In genomic region chr11:100822365-100822764, GRCm38 (mm10) we compare ENCODE assay signal across 9 mouse cellular contexts. TPM values are rescaled to one million over a fixed set of nuclear protein-coding genes. Genes with fewer than 3 reads are reported as not detected.
DNase-seq lines count a peak whose midpoint lies in the region; ATAC-seq and TF ChIP-seq lines count a peak whose summit lies in the region.
"Had no signal": no experiment of that assay in that cellular context is flagged by ENCODE, and none has a peak within 500 bp of the region (broad histone marks: within the 10 kb centered on the region; RNA-seq: fewer than 3 reads in every experiment).

No protein-coding gene starts in this region.

- H3K4me1 ChIP-seq in liver, embryonic 13.5 days (replicated peaks) = peaks cover 93% of the 10 kb centered on the region
- H3K4me1 ChIP-seq in small intestine, adult 2 months (ENCODE audit: control insufficient read depth, insufficient read depth, insufficient read length, low read length) = peaks cover 6% of the 10 kb centered on the region; the same call in 1 of the 2 replicates
- H3K4me1 ChIP-seq in forebrain, embryonic 14.5 days (ENCODE audit: control insufficient read depth, insufficient read depth, low read length) = no peaks in the 10 kb centered on the region

- DNase-seq in brain, adult 2 months (ENCODE audit: low read depth, low spot score) = peak; percentile 60
- DNase-seq in heart, postnatal 4 days = peak; percentile 58
- DNase-seq in liver, embryonic 13.5 days = no peak
- no peak for DNase-seq in forebrain, embryonic 14.5 days (ENCODE audit: low spot score)
- no peak for DNase-seq in right cerebral cortex, postnatal 14 days

- H3K9me3 ChIP-seq in liver, embryonic 13.5 days (replicated peaks) = no peaks in the 10 kb centered on the region
- no peaks in the 10 kb centered on the region for H3K9me3 ChIP-seq in forebrain, embryonic 14.5 days (replicated peaks; ENCODE audit: control insufficient read depth, low read length)

- ATAC-seq in CD4-positive, CD25-positive, alpha-beta regulatory T cell, adult 4 months = peak; percentile 72
- ATAC-seq in liver, embryonic 13.5 days (ENCODE audit: low read depth) = no peak
- ATAC-seq in forebrain, embryonic 14.5 days = no peak
- no peak for ATAC-seq in megakaryocyte-erythroid progenitor cell, adult 5-6 weeks (replicated peaks; ENCODE audit: low FRiP score, low TSS enrichment, poor library complexity, severe bottlenecking)

- H3K36me3 ChIP-seq in liver, embryonic 13.5 days = peaks cover 5% of the 10 kb centered on the region; the same call in 1 of the 2 replicates
- no peaks in the 10 kb centered on the region for H3K36me3 ChIP-seq in small intestine, adult 2 months (ENCODE audit: control insufficient read depth, insufficient read depth, low read length)
- H3K36me3 ChIP-seq in forebrain, embryonic 14.5 days (ENCODE audit: control insufficient read depth, insufficient read depth, low read length) = no peaks in the 10 kb centered on the region

- peak overlapping the region; percentile 42 for H3K4me2 ChIP-seq in liver, embryonic 13.5 days
- H3K4me2 ChIP-seq in forebrain, embryonic 14.5 days (ENCODE audit: low read length) = no peak overlapping the region

- peak; percentile 46; the same call in 1 of the 2 replicates for TF ChIP-seq POLR2A in small intestine, adult 2 months (IDR thresholded peaks at IDR 0.05; ENCODE audit: low read depth, low read length)

- no peak overlapping the region; the same call in 1 of the 2 replicates for H3K9ac ChIP-seq in liver, embryonic 13.5 days
- no peak overlapping the region for H3K9ac ChIP-seq in forebrain, embryonic 14.5 days (ENCODE audit: low read length)

- peak overlapping the region; percentile 18; the same call in 1 of the 2 replicates for H3K4me3 ChIP-seq in liver, embryonic 13.5 days (replicated peaks)
- peak overlapping the region; percentile 59 for H3K4me3 ChIP-seq in small intestine, adult 2 months (ENCODE audit: low read depth, low read length)
- H3K4me3 ChIP-seq in forebrain, embryonic 14.5 days (ENCODE audit: low read depth, low read length) = no peak overlapping the region

- 33% methylated on average over 12 of the region's 12 CpGs for WGBS in liver, embryonic 13.5 days (ENCODE audit: insufficient replicate concordance)
- WGBS in small intestine, adult 2 months = 60% methylated on average over 12 of the region's 12 CpGs
- WGBS in forebrain, embryonic 14.5 days = 85% methylated on average over 12 of the region's 12 CpGs

- no peaks in the 10 kb centered on the region for H3K27me3 ChIP-seq in liver, embryonic 13.5 days
- no peaks in the 10 kb centered on the region for H3K27me3 ChIP-seq in small intestine, adult 2 months (ENCODE audit: control insufficient read depth, insufficient read depth, low read length)
- H3K27me3 ChIP-seq in forebrain, embryonic 14.5 days (replicated peaks; ENCODE audit: control insufficient read depth, insufficient read depth, low read length) = no peaks in the 10 kb centered on the region

- TF ChIP-seq CTCF in small intestine, adult 2 months (IDR thresholded peaks at IDR 0.05; ENCODE audit: extremely low read depth, insufficient read length, insufficient replicate concordance, low read depth, low read length) = no peak

- H3K27ac ChIP-seq in liver, embryonic 13.5 days = peak overlapping the region; percentile 50
- peak overlapping the region; percentile 78 for H3K27ac ChIP-seq in small intestine, adult 2 months (ENCODE audit: insufficient read depth, low read depth, low read length)
- no peak overlapping the region for H3K27ac ChIP-seq in forebrain, embryonic 14.5 days (ENCODE audit: low read depth, low read length)

RNA-seq across cellular contexts. Expression of gene Stat5b, which starts 28.2 kb away (rescaled TPM):
- 10 to 100 TPM; 39.3 to 53.2 TPM for polyA plus RNA-seq in CD4-positive, CD25-positive, alpha-beta regulatory T cell, adult 4 months (2017; shearing (Covaris generic))
- total RNA-seq in heart, postnatal 4 days (2021) = 10 to 100 TPM; 45.4 to 52.4 TPM
- 21.1 and 23.8 TPM in 2 replicates for polyA plus RNA-seq in liver, embryonic 13.5 days (2015; fragmentation: Nextera tagmentation; extraction: Ambion mirVana)
- polyA plus RNA-seq in small intestine, adult 2 months (2012; rRNA removed) = 9.6 and 10.8 TPM in 2 replicates
- 10.9 and 11.4 TPM in 2 replicates for polyA plus RNA-seq in forebrain, embryonic 14.5 days (2014; fragmentation: Nextera tagmentation; extraction: Ambion mirVana)
- total RNA-seq in megakaryocyte-erythroid progenitor cell, adult 5-6 weeks (2014; fragmentation: Nextera tagmentation) = 45.1 and 53.5 TPM in 2 replicates
- total RNA-seq in megakaryocyte-erythroid progenitor cell, adult 5-6 weeks (2017) = 37.0 and 58.7 TPM in 2 replicates

RNA-seq across cellular contexts. Expression of gene Stat5a, which starts 36.8 kb away (rescaled TPM):
- 10 to 100 TPM; 37.9 to 52.4 TPM for polyA plus RNA-seq in CD4-positive, CD25-positive, alpha-beta regulatory T cell, adult 4 months (2017; shearing (Covaris generic))
- 10 to 100 TPM; 15.7 to 17.4 TPM for total RNA-seq in heart, postnatal 4 days (2021)
- 11.1 and 14.6 TPM in 2 replicates for polyA plus RNA-seq in liver, embryonic 13.5 days (2015; fragmentation: Nextera tagmentation; extraction: Ambion mirVana)
- 6.9 and 7.4 TPM in 2 replicates for polyA plus RNA-seq in small intestine, adult 2 months (2012; rRNA removed)
- 0.69 and 0.96 TPM in 2 replicates for polyA plus RNA-seq in forebrain, embryonic 14.5 days (2014; fragmentation: Nextera tagmentation; extraction: Ambion mirVana)
- 81.1 and 116 TPM in 2 replicates for total RNA-seq in megakaryocyte-erythroid progenitor cell, adult 5-6 weeks (2014; fragmentation: Nextera tagmentation)
- total RNA-seq in megakaryocyte-erythroid progenitor cell, adult 5-6 weeks (2017) = 55.9 and 62.7 TPM in 2 replicates

RNA-seq across cellular contexts. Expression of gene Ghdc, which starts 51.6 kb away (rescaled TPM):
- 1 to 10 TPM; 2.7 to 3.1 TPM for polyA plus RNA-seq in CD4-positive, CD25-positive, alpha-beta regulatory T cell, adult 4 months (2017; shearing (Covaris generic))
- 1 to 10 TPM; 7.8 to 9.9 TPM for total RNA-seq in heart, postnatal 4 days (2021)
- 1.4 and 2.4 TPM in 2 replicates for polyA plus RNA-seq in liver, embryonic 13.5 days (2015; fragmentation: Nextera tagmentation; extraction: Ambion mirVana)
- 9.8 and 10.0 TPM in 2 replicates for polyA plus RNA-seq in small intestine, adult 2 months (2012; rRNA removed)
- 0.94 and 1.7 TPM in 2 replicates for polyA plus RNA-seq in forebrain, embryonic 14.5 days (2014; fragmentation: Nextera tagmentation; extraction: Ambion mirVana)
- total RNA-seq in megakaryocyte-erythroid progenitor cell, adult 5-6 weeks (2014; fragmentation: Nextera tagmentation) = 1.5 and 8.0 TPM in 2 replicates
- total RNA-seq in megakaryocyte-erythroid progenitor cell, adult 5-6 weeks (2017) = 1.3 and 1.7 TPM in 2 replicates

RNA-seq across cellular contexts. Expression of gene Hcrt, which starts 59.6 kb away (rescaled TPM):
- not detected for polyA plus RNA-seq in CD4-positive, CD25-positive, alpha-beta regulatory T cell, adult 4 months (2017; shearing (Covaris generic))
- total RNA-seq in heart, postnatal 4 days (2021) = not detected
- polyA plus RNA-seq in liver, embryonic 13.5 days (2015; fragmentation: Nextera tagmentation; extraction: Ambion mirVana) = not detected in 2 replicates
- not detected in 2 replicates for polyA plus RNA-seq in small intestine, adult 2 months (2012; rRNA removed)
- polyA plus RNA-seq in forebrain, embryonic 14.5 days (2014; fragmentation: Nextera tagmentation; extraction: Ambion mirVana) = 0.53 and 1.4 TPM in 2 replicates
- not detected in 2 replicates for total RNA-seq in megakaryocyte-erythroid progenitor cell, adult 5-6 weeks (2014; fragmentation: Nextera tagmentation)
- total RNA-seq in megakaryocyte-erythroid progenitor cell, adult 5-6 weeks (2017) = not detected in 2 replicates
- polyA plus RNA-seq: limb, embryonic 11.5 days had no signal

Comparison
In these comparisons a context has a peak if more than half of its experiments do, and no peak if none do; other contexts are left out.
1. DNase-seq: peak in brain, adult 2 months (single experiment) and heart, postnatal 4 days (single experiment); none in liver, embryonic 13.5 days (single experiment), forebrain, embryonic 14.5 days (single experiment) and right cerebral cortex, postnatal 14 days (single experiment).